Mouse (Mus musculus): ENCODE measurements around the gene Rnpepl1.

Gene Rnpepl1

GRCm38 (mm10) chr1:92907632-92908360 is 2.8 kb upstream of the Rnpepl1 start:
- DNase-seq = peak; percentile 67

- peak; percentile 58 for DNase-seq
Observed at GRCm38 (mm10) chr1:92908664-92909063, 1.9 kb upstream of the Rnpepl1 start.

GRCm38 (mm10) chr1:92909068-92909467 is 1.5 kb upstream of the Rnpepl1 start:
- DNase-seq = peak; percentile 62

- peak; percentile 84 for DNase-seq
Observed at GRCm38 (mm10) chr1:92910925-92911720, 540 bp downstream of the Rnpepl1 start.

- peak; percentile 62 for DNase-seq
Observed at GRCm38 (mm10) chr1:92911721-92912138, 1.1 kb downstream of the Rnpepl1 start.

GRCm38 (mm10) chr1:92912286-92912685 is 1.7 kb downstream of the Rnpepl1 start:
- no peak for DNase-seq

GRCm38 (mm10) chr1:92914239-92914638 is 3.7 kb downstream of the Rnpepl1 start:
- no peak for DNase-seq

- no peak for DNase-seq
Observed at GRCm38 (mm10) chr1:92914993-92915392, 4.4 kb downstream of the Rnpepl1 start.

- no peak for DNase-seq
Observed at GRCm38 (mm10) chr1:92916725-92917124, 6.1 kb downstream of the Rnpepl1 start.

GRCm38 (mm10) chr1:92919151-92919550 is 8.6 kb downstream of the Rnpepl1 start:
- DNase-seq = no peak

- no peak for DNase-seq
Observed at GRCm38 (mm10) chr1:92919775-92920174, 9.2 kb downstream of the Rnpepl1 start.

GRCm38 (mm10) chr1:92920474-92921200 is 10.1 kb downstream of the Rnpepl1 start:
- no peak for DNase-seq

- no peak for DNase-seq
Observed at GRCm38 (mm10) chr1:92921496-92921895, 10.9 kb downstream of the Rnpepl1 start.

- DNase-seq = no peak
Observed at GRCm38 (mm10) chr1:92930171-92930706, 19.7 kb downstream of the Rnpepl1 start.

- DNase-seq = no peak
Observed at GRCm38 (mm10) chr1:92933611-92934010, 23.0 kb downstream of the Rnpepl1 start.

- DNase-seq = peak; percentile 97
Observed at GRCm38 (mm10) chr1:92934182-92934827, 23.7 kb downstream of the Rnpepl1 start, which contains the start of gene Capn10. Gene Capn10, plus strand, starts transcription at chr1:92934376.

GRCm38 (mm10) chr1:92935054-92935962 is 24.7 kb downstream of the Rnpepl1 start:
- peak; percentile 71 for DNase-seq

GRCm38 (mm10) chr1:92935977-92936376 is 25.4 kb downstream of the Rnpepl1 start:
- DNase-seq = no peak

- DNase-seq = no peak
Observed at GRCm38 (mm10) chr1:92936467-92936866, 25.9 kb downstream of the Rnpepl1 start.

- no peak for DNase-seq
Observed at GRCm38 (mm10) chr1:92937797-92938196, 27.2 kb downstream of the Rnpepl1 start.

GRCm38 (mm10) chr1:92939746-92940145 is 29.2 kb downstream of the Rnpepl1 start:
- peak; percentile 81 for DNase-seq
